Mouse (Mus musculus) lung, postnatal 0 days (tissue): Measurements from ENCODE around the gene Tcp1. TPM values are rescaled to one million over a fixed set of nuclear protein-coding genes. Genes with fewer than 3 reads are reported as not detected.

Experiments
- ATAC-seq: fragments of 200-750 bp; cut with Nextera tagmentation; 2 replicates; pipeline ENCODE4 v1.8.0; 2017; ENCODE audit warnings: moderate library complexity
- DNase-seq: peaks from one replicate; pipeline ENCODE4 v3.0.0-alpha.2; 2016; ENCODE audit warnings: low spot score
- H3K27ac ChIP-seq: fragments of 300-500 bp; sonication (generic); 2 replicates; pipeline ENCODE4 v1.5.1; 2014; ENCODE audit warnings: antibody characterized with exemption, mild to moderate bottlenecking, low read length, mixed read lengths
- H3K27me3 ChIP-seq: fragments of 300-500 bp; sonication (generic); replicated peaks from 2 replicates; pipeline ENCODE4 v1.6.1; 2014; ENCODE audit warnings: low read length, mixed read lengths; ENCODE audit not compliant: insufficient read depth
- H3K36me3 ChIP-seq: fragments of 300-500 bp; sonication (generic); 2 replicates; pipeline ENCODE4 v1.6.1; 2014; ENCODE audit warnings: low read length, mixed read lengths; ENCODE audit not compliant: insufficient read depth
- H3K4me1 ChIP-seq: fragments of 300-500 bp; sonication (generic); 2 replicates; pipeline ENCODE4 v1.6.1; 2014; ENCODE audit warnings: antibody characterized with exemption, low read depth, low read length, mixed read lengths; ENCODE audit not compliant: insufficient read depth
- H3K4me2 ChIP-seq: fragments of 300-500 bp; sonication (generic); replicated peaks from 2 replicates; pipeline ENCODE4 v1.6.1; 2014; ENCODE audit warnings: low read depth, mild to moderate bottlenecking, low read length, moderate library complexity, mixed read lengths
- H3K4me3 ChIP-seq: fragments of 300-500 bp; sonication (generic); 2 replicates; pipeline ENCODE4 v1.5.1; 2014; ENCODE audit warnings: low read depth, low read length
- H3K9ac ChIP-seq: fragments of 300-500 bp; sonication (generic); replicated peaks from 2 replicates; pipeline ENCODE4 v1.6.1; 2014; ENCODE audit warnings: low read depth, mild to moderate bottlenecking
- H3K9me3 ChIP-seq: fragments of 300-500 bp; sonication (generic); 2 replicates; pipeline ENCODE4 v1.6.1; 2016; ENCODE audit warnings: low read length, mixed read lengths
- CTCF ChIP-seq: IDR thresholded peaks from 2 replicates; pipeline ENCODE4 v1.5.1; 2016; ENCODE audit warnings: antibody characterized with exemption, mild to moderate bottlenecking
- EP300 ChIP-seq: IDR thresholded peaks from 2 replicates; pipeline ENCODE4 v1.6.1; 2016; ENCODE audit warnings: antibody characterized with exemption, mild to moderate bottlenecking, control low read depth
- WGBS: fragments of 180-500 bp; shearing (Covaris S2); extraction: QIAGEN DNeasy Blood & Tissue Kit; methylation state at CpG from one replicate; pipeline ENCODE4 v1.1.7; 2014; 5-methylcytosine and 5-hydroxymethylcytosine counted together
- polyA plus RNA-seq: library from polyadenylated mRNA; unstranded; fragments of >200 nt; fragmentation: Nextera tagmentation; extraction: Ambion mirVana; gene quantifications from 2 replicates; pipeline ENCODE4 v1.2.1, GENCODE M21; 2015

Gene Tcp1
- polyA plus RNA-seq = 155 and 174 TPM in 2 replicates

GRCm38 (mm10) chr17:12915488-12915880 lies at the start of gene Tcp1:
TSS of gene Tcp1 (plus strand) at chr17:12915701.
- H3K9me3 ChIP-seq = no peaks in the 10 kb centered on the region
- peak within 1 kb of the TSS; percentile 93 for H3K9ac ChIP-seq
- peaks cover 3% of the 10 kb centered on the region; the same call in 1 of the 2 replicates for H3K4me1 ChIP-seq
- no peaks in the 10 kb centered on the region for H3K27me3 ChIP-seq
- peaks cover 27% of the 10 kb centered on the region for H3K36me3 ChIP-seq
- TF ChIP-seq EP300 (no peak), CTCF (no peak)
- peak within 1 kb of the TSS; percentile 94 for H3K27ac ChIP-seq
- peak within 1 kb of the TSS; percentile 89 for H3K4me3 ChIP-seq
- DNase-seq = no peak
- ATAC-seq = no peak
- H3K4me2 ChIP-seq = peak within 1 kb of the TSS; percentile 82
- WGBS = 2% methylated on average over 18 of the region's 18 CpGs

GRCm38 (mm10) chr17:12866853-12867252 lies 48.6 kb upstream of the Tcp1 start:
- ATAC-seq = no peak

GRCm38 (mm10) chr17:12868043-12868442 lies 47.5 kb upstream of the Tcp1 start, which contains the start of gene Mas1:
TSS of gene Mas1 (minus strand) at chr17:12868143.
- TF ChIP-seq EP300 (no peak), CTCF (no peak)
- H3K27ac ChIP-seq = no peak within 1 kb of the TSS
- WGBS = 33% methylated on average over 2 of the region's 2 CpGs
- no peak within 1 kb of the TSS for H3K4me2 ChIP-seq
- DNase-seq (no peak), ATAC-seq (no peak)
- H3K36me3 ChIP-seq = no peaks in the 10 kb centered on the region
- H3K4me3 ChIP-seq = no peak within 1 kb of the TSS
- no peaks in the 10 kb centered on the region for H3K9me3 ChIP-seq
- H3K9ac ChIP-seq = no peak within 1 kb of the TSS
- H3K4me1 ChIP-seq = no peaks in the 10 kb centered on the region
- H3K27me3 ChIP-seq = 0 out of 2 replicates have a peak, but pooled peaks cover 4% of the 10 kb centered on the region

More at GRCm38 (mm10) chr17:12866853-12867252, 48.6 kb upstream of the Tcp1 start:
- no peaks in the 10 kb centered on the region for H3K4me1 ChIP-seq
- no peaks in the 10 kb centered on the region for H3K9me3 ChIP-seq
- WGBS = 82% methylated on average over 10 of the region's 10 CpGs
- H3K27ac ChIP-seq = no peak overlapping the region
- no peak overlapping the region for H3K4me2 ChIP-seq
- no peaks in the 10 kb centered on the region for H3K36me3 ChIP-seq
- 0 out of 2 replicates have a peak, but pooled peaks cover 1% of the 10 kb centered on the region for H3K27me3 ChIP-seq
- TF ChIP-seq EP300 (no peak), CTCF (no peak)
- no peak for DNase-seq
- H3K9ac ChIP-seq = no peak overlapping the region
- H3K4me3 ChIP-seq = no peak overlapping the region

GRCm38 (mm10) chr17:12868640-12869039 lies 46.9 kb upstream of the Tcp1 start:
- Histone ChIP-seq H3K4me1 (no peaks in the 10 kb centered on the region), H3K4me3 (no peak overlapping the region), H3K9ac (no peak overlapping the region), H3K4me2 (no peak overlapping the region), H3K36me3 (no peaks in the 10 kb centered on the region), H3K27ac (no peak overlapping the region), H3K27me3 (0 out of 2 replicates have a peak, but pooled peaks cover 4% of the 10 kb centered on the region), H3K9me3 (no peaks in the 10 kb centered on the region)
- 15% methylated on average over 4 of the region's 4 CpGs for WGBS
- ATAC-seq = no peak
- DNase-seq = no peak
- TF ChIP-seq EP300 (no peak), CTCF (no peak)

DNA sequence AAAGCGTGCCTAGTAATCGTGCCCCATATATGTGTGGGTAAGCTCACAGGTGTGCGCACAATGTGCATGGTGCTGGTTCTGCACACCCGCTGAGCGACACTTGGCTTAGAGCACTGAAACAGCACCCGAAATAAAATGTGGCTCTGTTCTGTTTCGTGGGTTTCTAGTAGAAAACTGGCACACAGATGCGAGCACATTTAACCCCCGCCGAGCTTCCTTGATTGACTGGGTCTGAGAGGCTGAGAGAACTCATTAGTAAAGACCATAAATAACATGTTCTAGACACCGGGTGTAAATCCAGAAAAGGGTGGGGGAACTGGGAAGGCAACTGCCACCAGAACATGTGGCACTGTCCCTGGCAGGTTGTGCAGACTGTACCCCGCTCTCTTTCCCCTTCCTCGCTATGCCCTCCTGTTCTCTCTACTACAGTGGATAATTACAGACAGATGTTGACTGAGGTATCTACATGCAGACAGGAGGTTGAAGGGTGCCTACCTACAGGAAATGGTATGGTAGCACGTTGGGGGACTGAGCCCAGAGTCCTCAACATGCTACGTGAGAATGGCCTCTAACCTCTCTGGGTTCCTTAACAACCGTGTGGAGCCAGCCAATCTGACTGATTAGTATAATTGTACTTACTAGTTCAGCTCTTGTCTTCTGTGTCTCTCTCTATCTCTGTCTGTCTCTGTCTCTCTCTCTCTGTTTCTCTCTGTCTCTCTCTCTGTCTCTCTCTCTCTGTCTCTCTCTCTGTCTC lies 43.0 kb upstream of the Tcp1 start:
- Histone ChIP-seq H3K4me2 (no peak overlapping the region), H3K27me3 (0 out of 2 replicates have a peak, but pooled peaks cover 4% of the 10 kb centered on the region), H3K4me3 (no peak overlapping the region), H3K36me3 (no peaks in the 10 kb centered on the region), H3K27ac (no peak overlapping the region), H3K4me1 (no peaks in the 10 kb centered on the region), H3K9ac (no peak overlapping the region), H3K9me3 (no peaks in the 10 kb centered on the region)
- DNase-seq = no peak
- no peak for ATAC-seq
- TF ChIP-seq CTCF (no peak), EP300 (no peak)
- 68% methylated on average over 16 of the region's 16 CpGs for WGBS

- no peak for ATAC-seq
- Histone ChIP-seq H3K4me1 (no peaks in the 10 kb centered on the region), H3K4me3 (no peak within 1 kb of the TSS), H3K9ac (no peak within 1 kb of the TSS), H3K27ac (no peak within 1 kb of the TSS), H3K4me2 (no peak within 1 kb of the TSS), H3K36me3 (no peaks in the 10 kb centered on the region), H3K9me3 (no peaks in the 10 kb centered on the region), H3K27me3 (0 out of 2 replicates have a peak, but pooled peaks cover 4% of the 10 kb centered on the region)
- WGBS = 63% methylated on average over 5 of the region's 5 CpGs
- no peak for DNase-seq
- TF ChIP-seq CTCF (no peak), EP300 (no peak)
Measured at GRCm38 (mm10) chr17:12875734-12876133, 39.8 kb upstream of the Tcp1 start, which contains the start of gene Mrgprh. TSS of gene Mrgprh (plus strand) at chr17:12876034.
